Mouse (Mus musculus): ENCODE results near the gene Olfr54. TPM values are rescaled to one million over a fixed set of nuclear protein-coding genes. Genes with fewer than 3 reads are reported as not detected.

Gene Olfr54
- polyA plus RNA-seq, 1 experiment from 2014 or later = not detected

GRCm38 (mm10) chr11:51060981-51061380 lies 46.9 kb downstream of the Olfr54 start:
- no peaks in the 10 kb centered on the region for H3K27me3 ChIP-seq (ENCODE audit: control insufficient read depth, insufficient read depth, low read length)
- DNase-seq (ENCODE audit: low spot score) = no peak
- H3K9ac ChIP-seq = no peak overlapping the region
- H3K4me3 ChIP-seq (replicated peaks; ENCODE audit: low read length) = no peak overlapping the region
- H3K4me2 ChIP-seq (replicated peaks) = no peak overlapping the region
- H3K36me3 ChIP-seq (replicated peaks; ENCODE audit: control insufficient read depth, insufficient read depth) = peaks cover 40% of the 10 kb centered on the region
- no peak for ATAC-seq (ENCODE audit: low FRiP score)
- H3K4me1 ChIP-seq (replicated peaks; ENCODE audit: control insufficient read depth, insufficient read depth, low read length) = peaks cover 11% of the 10 kb centered on the region
- 92% methylated on average over 6 of the region's 6 CpGs for WGBS
- no peak overlapping the region for H3K27ac ChIP-seq
- H3K9me3 ChIP-seq (ENCODE audit: control insufficient read depth, low read length) = no peaks in the 10 kb centered on the region

- H3K27me3 ChIP-seq (ENCODE audit: control insufficient read depth, insufficient read depth, low read length) = no peaks in the 10 kb centered on the region
- no peaks in the 10 kb centered on the region for H3K9me3 ChIP-seq (ENCODE audit: control insufficient read depth, low read length)
- H3K4me3 ChIP-seq (replicated peaks; ENCODE audit: low read length) = no peak overlapping the region
- DNase-seq (ENCODE audit: low spot score) = no peak
- no peak overlapping the region for H3K4me2 ChIP-seq (replicated peaks)
- H3K4me1 ChIP-seq (replicated peaks; ENCODE audit: control insufficient read depth, insufficient read depth, low read length) = peaks cover 11% of the 10 kb centered on the region
- WGBS = 93% methylated on average over 7 of the region's 7 CpGs
- ATAC-seq (ENCODE audit: low FRiP score) = no peak
- H3K27ac ChIP-seq = no peak overlapping the region
- H3K36me3 ChIP-seq (replicated peaks; ENCODE audit: control insufficient read depth, insufficient read depth) = peaks cover 61% of the 10 kb centered on the region
- H3K9ac ChIP-seq = no peak overlapping the region
Observed at GRCm38 (mm10) chr11:51063276-51063675, 49.2 kb downstream of the Olfr54 start.

GRCm38 (mm10) chr11:51063841-51064240 lies 49.8 kb downstream of the Olfr54 start:
- peaks cover 11% of the 10 kb centered on the region for H3K4me1 ChIP-seq (replicated peaks; ENCODE audit: control insufficient read depth, insufficient read depth, low read length)
- DNase-seq (ENCODE audit: low spot score) (no peak), ATAC-seq (ENCODE audit: low FRiP score) (no peak)
- no peaks in the 10 kb centered on the region for H3K27me3 ChIP-seq (ENCODE audit: control insufficient read depth, insufficient read depth, low read length)
- peaks cover 4% of the 10 kb centered on the region; the same call in 1 of the 2 replicates for H3K9me3 ChIP-seq (ENCODE audit: control insufficient read depth, low read length)
- 98% methylated on average over 8 of the region's 8 CpGs for WGBS
- H3K4me3 ChIP-seq (replicated peaks; ENCODE audit: low read length) = no peak overlapping the region
- H3K27ac ChIP-seq = no peak overlapping the region
- no peak overlapping the region for H3K9ac ChIP-seq
- H3K4me2 ChIP-seq (replicated peaks) = no peak overlapping the region
- peaks cover 66% of the 10 kb centered on the region for H3K36me3 ChIP-seq (replicated peaks; ENCODE audit: control insufficient read depth, insufficient read depth)

Other genes starting within 250 kb of the Olfr54 start
- 71.9 and 80.9 TPM in 2 replicates for gene Zfp354c, start 186.5 kb upstream of the Olfr54 start, polyA plus RNA-seq (2014; fragmentation: Nextera tagmentation; extraction: Ambion mirVana)
- 1.7 TPM in 2 replicates for gene Zfp879, start 172.7 kb upstream of the Olfr54 start, polyA plus RNA-seq (2014; fragmentation: Nextera tagmentation; extraction: Ambion mirVana)
- not detected in 2 replicates for gene Grm6, start 163.6 kb upstream of the Olfr54 start, polyA plus RNA-seq (2014; fragmentation: Nextera tagmentation; extraction: Ambion mirVana)
- 9.9 and 14.4 TPM in 2 replicates for gene Zfp454, start 126.6 kb upstream of the Olfr54 start, polyA plus RNA-seq (2014; fragmentation: Nextera tagmentation; extraction: Ambion mirVana)
- gene Zfp2, start 98.1 kb upstream of the Olfr54 start, polyA plus RNA-seq (2014; fragmentation: Nextera tagmentation; extraction: Ambion mirVana) = 46.5 and 50.9 TPM in 2 replicates
- 5.1 and 5.5 TPM in 2 replicates for gene Zfp354b, start 82.6 kb upstream of the Olfr54 start, polyA plus RNA-seq (2014; fragmentation: Nextera tagmentation; extraction: Ambion mirVana)
- gene 4933414I15Rik, start 70.5 kb upstream of the Olfr54 start, polyA plus RNA-seq (2014; fragmentation: Nextera tagmentation; extraction: Ambion mirVana) = not detected in 2 replicates
- gene Prop1, start 60.5 kb upstream of the Olfr54 start, polyA plus RNA-seq (2014; fragmentation: Nextera tagmentation; extraction: Ambion mirVana) = not detected in 2 replicates
- not detected in 2 replicates for gene Olfr1378, start 47.7 kb upstream of the Olfr54 start, polyA plus RNA-seq (2014; fragmentation: Nextera tagmentation; extraction: Ambion mirVana)
- not detected in 2 replicates for gene Olfr1377, start 32.3 kb upstream of the Olfr54 start, polyA plus RNA-seq (2014; fragmentation: Nextera tagmentation; extraction: Ambion mirVana)
- not detected in 2 replicates for gene Olfr51, start 10.6 kb upstream of the Olfr54 start, polyA plus RNA-seq (2014; fragmentation: Nextera tagmentation; extraction: Ambion mirVana)
- not detected in 2 replicates for gene Olfr1375, start 33.9 kb downstream of the Olfr54 start, polyA plus RNA-seq (2014; fragmentation: Nextera tagmentation; extraction: Ambion mirVana)
- gene Zfp354a, start 45.0 kb downstream of the Olfr54 start, polyA plus RNA-seq (2014; fragmentation: Nextera tagmentation; extraction: Ambion mirVana) = 12.4 and 16.7 TPM in 2 replicates
- not detected in 2 replicates for gene Gm12569, start 206.2 kb downstream of the Olfr54 start, polyA plus RNA-seq (2014; fragmentation: Nextera tagmentation; extraction: Ambion mirVana)
- 132 and 144 TPM in 2 replicates for gene Clk4, start 247.5 kb downstream of the Olfr54 start, polyA plus RNA-seq (2014; fragmentation: Nextera tagmentation; extraction: Ambion mirVana)
- 0.25 and 0.54 TPM in 2 replicates for gene BC049762, start 248.8 kb downstream of the Olfr54 start, polyA plus RNA-seq (2014; fragmentation: Nextera tagmentation; extraction: Ambion mirVana)

Measured in hindbrain, embryonic 14.5 days (tissue).